Mouse (Mus musculus) brain, adult 2 months (tissue): ENCODE results near the gene Bzw1.
A peak's percentile ranks its signal among the peaks of the same experiment; 100 is the strongest.

Source experiments
- DNase-seq: peaks from one replicate; pipeline ENCODE4 v3.0.0; 2011; ENCODE audit warnings: low read depth, low spot score

The Bzw1 gene

GRCm38 (mm10) chr1:58396179-58396578 lies 3.5 kb downstream of the Bzw1 start:
- DNase-seq, result no peak

- DNase-seq, result no peak
Measured at GRCm38 (mm10) chr1:58397731-58398130, 5.0 kb downstream of the Bzw1 start.

GRCm38 (mm10) chr1:58401396-58401795 lies 8.7 kb downstream of the Bzw1 start:
- DNase-seq, result no peak

GRCm38 (mm10) chr1:58403745-58404144 lies 11.0 kb downstream of the Bzw1 start:
- DNase-seq, result no peak

GRCm38 (mm10) chr1:58407321-58407720 lies 14.6 kb downstream of the Bzw1 start:
- no peak for DNase-seq

- DNase-seq, result no peak
Measured at GRCm38 (mm10) chr1:58408141-58408540, 15.4 kb downstream of the Bzw1 start.

- no peak for DNase-seq
Measured at GRCm38 (mm10) chr1:58409553-58410197, 17.0 kb downstream of the Bzw1 start.

- DNase-seq, result no peak
Measured at GRCm38 (mm10) chr1:58410198-58410588, 17.5 kb downstream of the Bzw1 start.

- no peak for DNase-seq
Measured at GRCm38 (mm10) chr1:58410776-58411175, 18.1 kb downstream of the Bzw1 start.

GRCm38 (mm10) chr1:58415442-58415841 lies 22.7 kb downstream of the Bzw1 start:
- peak; percentile 28 for DNase-seq

GRCm38 (mm10) chr1:58416048-58416447 lies 23.4 kb downstream of the Bzw1 start:
- DNase-seq, result no peak

- DNase-seq, result no peak
Measured at GRCm38 (mm10) chr1:58420032-58420431, 27.3 kb downstream of the Bzw1 start.

GRCm38 (mm10) chr1:58420961-58421360 lies 28.3 kb downstream of the Bzw1 start:
- DNase-seq, result peak; percentile 68

- DNase-seq, result peak; percentile 81
Measured at GRCm38 (mm10) chr1:58422879-58423278, 30.2 kb downstream of the Bzw1 start.

GRCm38 (mm10) chr1:58423371-58424248 lies 30.9 kb downstream of the Bzw1 start, which contains the start of gene Clk1:
Gene Clk1 (minus strand): TSS chr1:58424066.
- peak; percentile 96 for DNase-seq

- DNase-seq, result no peak
Measured at GRCm38 (mm10) chr1:58424551-58424950, 31.9 kb downstream of the Bzw1 start.

- DNase-seq, result no peak
Measured at GRCm38 (mm10) chr1:58444691-58445090, 52.0 kb downstream of the Bzw1 start.

GRCm38 (mm10) chr1:58445143-58445722 lies 52.5 kb downstream of the Bzw1 start, which contains the start of the genes Nif3l1 and Ppil3:
Gene Nif3l1 (plus strand): TSS chr1:58445151.
Gene Ppil3 (minus strand): TSS chr1:58445486.
- peak; percentile 99 for DNase-seq

GRCm38 (mm10) chr1:58445861-58446260 lies 53.2 kb downstream of the Bzw1 start:
- no peak for DNase-seq

- DNase-seq, result no peak
Measured at GRCm38 (mm10) chr1:58447766-58448165, 55.1 kb downstream of the Bzw1 start.

- no peak for DNase-seq
Measured at GRCm38 (mm10) chr1:58448396-58448795, 55.7 kb downstream of the Bzw1 start.

GRCm38 (mm10) chr1:58454316-58454715 lies 61.6 kb downstream of the Bzw1 start:
- no peak for DNase-seq
